Mouse (Mus musculus): ENCODE data around the gene Sp2.

DNA sequence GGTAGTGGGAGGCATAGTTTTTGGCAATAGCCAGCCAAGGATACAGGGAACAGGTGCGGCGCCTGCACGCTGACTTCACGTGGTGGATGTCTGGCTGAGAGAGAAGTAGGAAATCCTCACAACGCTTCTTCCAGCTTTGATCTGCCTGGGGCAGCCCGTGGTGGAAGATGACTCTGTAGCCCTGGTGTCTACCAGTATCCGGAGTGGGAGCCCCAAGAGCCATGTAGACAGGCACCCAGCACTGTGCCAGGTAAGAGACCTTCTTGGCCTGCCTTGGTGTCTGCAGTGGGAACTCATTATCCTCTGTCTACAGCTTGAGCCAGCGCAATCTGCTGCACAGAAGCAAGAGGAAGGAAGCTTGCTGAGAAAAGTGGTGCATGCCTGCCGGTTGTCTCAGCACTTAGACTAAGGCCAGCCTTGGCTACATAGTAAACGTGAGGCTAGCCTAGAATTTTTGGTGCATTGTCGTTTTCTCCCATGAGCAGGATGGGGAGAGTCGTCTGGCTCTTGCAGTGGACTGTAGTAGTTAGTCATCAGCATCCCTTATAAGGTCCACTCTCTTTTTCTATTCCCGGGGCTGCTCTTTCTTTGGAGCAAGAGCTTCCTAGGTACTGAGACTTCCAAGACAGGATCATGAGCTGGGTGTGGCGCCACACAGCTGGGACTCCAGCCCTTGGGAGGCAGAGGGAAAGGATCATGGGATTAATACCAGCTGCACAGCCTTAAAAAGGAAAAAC lies 37.7 kb downstream of the Sp2 start:
- no peak for TF ChIP-seq CTCF (IDR thresholded peaks at IDR 0.05)
- TF ChIP-seq POLR2A (IDR thresholded peaks at IDR 0.05; ENCODE audit: insufficient read depth, low read depth, low read length): no peak
